Mouse (Mus musculus): ENCODE results near the gene Tfr2.
"Not testable (repeated sequence)": the region's sequence is repeated elsewhere in the genome, so short reads cannot be mapped to it uniquely, and the experiment has no call there.

The Tfr2 gene

DNA sequence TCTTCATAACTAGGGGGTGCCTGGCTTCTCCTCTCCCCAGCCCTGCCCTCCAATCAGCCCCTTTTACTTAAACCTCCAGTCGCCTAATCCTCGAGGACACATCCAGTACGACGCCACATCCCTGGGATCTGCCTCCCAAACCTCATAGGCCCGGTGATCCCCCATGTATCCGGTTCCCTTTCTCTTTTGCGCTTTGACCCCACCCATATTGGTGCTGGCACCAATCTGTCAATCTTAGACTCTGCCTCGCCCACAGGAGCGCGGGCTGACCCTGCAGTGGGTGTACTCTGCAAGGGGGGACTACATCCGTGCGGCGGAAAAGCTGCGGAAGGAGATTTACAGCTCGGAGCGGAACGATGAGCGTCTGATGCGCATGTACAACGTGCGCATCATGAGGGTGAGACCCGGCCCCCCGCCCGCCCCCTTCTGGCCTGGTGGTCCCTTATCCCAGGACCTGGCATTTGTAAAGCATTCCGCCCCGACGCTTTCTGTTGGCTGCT is 14.1 kb downstream of the Tfr2 start:
- no peak for DNase-seq (ENCODE audit: low read depth)

GRCm38 (mm10) chr5:137584976-137585375 is 15.3 kb downstream of the Tfr2 start:
- peak; percentile 46 for DNase-seq (ENCODE audit: low read depth)

DNA sequence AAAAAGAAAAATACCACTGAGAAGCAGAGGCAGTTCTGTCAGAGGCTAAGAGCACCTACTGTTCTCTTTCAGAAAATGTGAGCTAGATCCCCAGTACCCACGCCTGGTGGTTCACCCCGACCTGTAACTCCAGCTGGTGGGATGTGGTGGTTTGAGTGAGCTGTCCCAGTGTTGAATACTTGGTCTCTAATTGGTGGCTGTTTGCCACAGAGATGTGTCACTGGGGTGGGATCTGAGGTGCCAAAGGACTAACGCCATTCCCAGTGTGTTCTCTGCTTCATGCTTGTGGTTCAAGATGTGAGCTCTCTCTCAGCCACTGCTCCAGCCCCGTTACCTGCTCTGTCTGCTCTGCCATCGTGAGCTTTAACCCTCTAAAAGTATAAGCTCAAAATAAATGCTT is 20.9 kb downstream of the Tfr2 start:
- no peak for DNase-seq (ENCODE audit: low read depth)

DNA sequence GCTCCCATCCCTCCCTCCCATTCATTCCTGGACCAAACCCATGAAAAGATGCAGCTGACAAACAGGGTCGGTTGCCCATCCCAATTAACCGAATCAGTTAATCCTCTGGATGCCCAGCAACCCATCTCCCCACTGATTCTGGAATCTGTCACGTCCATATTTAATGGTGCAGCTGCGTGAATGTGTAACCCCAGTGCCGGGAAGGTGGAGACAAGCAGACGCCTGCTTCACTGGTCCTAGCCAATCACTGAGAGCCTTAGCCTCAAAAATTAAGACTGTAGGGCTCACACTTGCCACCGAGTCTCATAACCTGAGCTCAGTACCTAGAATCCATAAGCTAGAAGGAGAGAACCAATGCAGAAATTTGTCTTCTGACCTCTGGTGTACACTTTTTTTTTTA is 26.3 kb downstream of the Tfr2 start:
- DNase-seq (ENCODE audit: low read depth) = no peak

DNA sequence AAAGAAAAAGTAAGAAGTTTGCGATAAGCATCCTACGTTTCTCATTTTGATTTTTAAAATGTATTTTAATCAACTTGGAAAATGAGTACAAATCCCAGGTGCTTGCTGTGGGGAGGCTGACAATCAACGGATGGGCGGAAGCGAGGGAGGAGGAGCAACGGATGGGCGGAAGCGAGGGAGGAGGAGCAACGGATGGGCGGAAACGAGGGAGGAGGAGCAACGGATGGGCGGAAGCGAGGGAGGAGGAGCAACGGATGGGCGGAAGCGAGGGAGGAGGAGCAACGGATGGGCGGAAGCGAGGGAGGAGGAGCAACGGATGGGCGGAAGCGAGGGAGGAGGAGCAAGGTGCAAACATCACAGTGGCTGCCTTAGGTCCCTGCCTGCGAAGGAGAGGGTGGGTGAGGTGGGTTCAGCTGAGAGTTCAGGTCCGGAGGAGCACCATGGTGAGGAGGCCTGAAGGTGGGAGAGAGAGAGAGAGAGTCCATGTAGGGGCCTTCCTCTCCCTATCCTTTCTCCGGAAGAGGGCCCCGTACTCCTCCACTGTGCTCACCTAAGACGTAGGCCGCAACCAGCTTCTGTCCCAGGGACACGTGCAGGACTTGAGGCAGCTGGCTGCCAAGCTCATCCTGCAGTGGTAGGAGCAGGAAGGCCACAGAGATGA is 27.1 kb downstream of the Tfr2 start:
- no peak for DNase-seq (ENCODE audit: low read depth)

DNA sequence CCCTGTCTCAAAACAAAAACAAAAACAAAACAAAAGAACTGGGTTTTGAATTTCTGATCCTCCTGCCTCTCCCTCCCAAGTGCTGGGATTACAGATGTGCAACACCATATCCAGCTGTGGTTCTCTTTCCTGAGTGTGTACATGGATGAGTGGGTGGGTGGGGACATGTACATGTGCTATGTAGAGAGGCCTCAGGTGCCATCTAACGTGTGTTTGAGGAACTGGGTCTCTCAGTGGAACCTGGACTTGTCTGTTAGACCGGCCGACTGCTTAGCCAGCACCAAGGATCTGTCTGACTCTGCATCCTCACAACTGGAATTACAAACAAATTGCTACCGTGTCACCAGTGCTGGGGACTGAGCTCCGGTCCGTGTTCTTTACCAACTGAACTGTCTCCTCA is 28.0 kb downstream of the Tfr2 start:
- no peak for DNase-seq (ENCODE audit: low read depth)

DNA sequence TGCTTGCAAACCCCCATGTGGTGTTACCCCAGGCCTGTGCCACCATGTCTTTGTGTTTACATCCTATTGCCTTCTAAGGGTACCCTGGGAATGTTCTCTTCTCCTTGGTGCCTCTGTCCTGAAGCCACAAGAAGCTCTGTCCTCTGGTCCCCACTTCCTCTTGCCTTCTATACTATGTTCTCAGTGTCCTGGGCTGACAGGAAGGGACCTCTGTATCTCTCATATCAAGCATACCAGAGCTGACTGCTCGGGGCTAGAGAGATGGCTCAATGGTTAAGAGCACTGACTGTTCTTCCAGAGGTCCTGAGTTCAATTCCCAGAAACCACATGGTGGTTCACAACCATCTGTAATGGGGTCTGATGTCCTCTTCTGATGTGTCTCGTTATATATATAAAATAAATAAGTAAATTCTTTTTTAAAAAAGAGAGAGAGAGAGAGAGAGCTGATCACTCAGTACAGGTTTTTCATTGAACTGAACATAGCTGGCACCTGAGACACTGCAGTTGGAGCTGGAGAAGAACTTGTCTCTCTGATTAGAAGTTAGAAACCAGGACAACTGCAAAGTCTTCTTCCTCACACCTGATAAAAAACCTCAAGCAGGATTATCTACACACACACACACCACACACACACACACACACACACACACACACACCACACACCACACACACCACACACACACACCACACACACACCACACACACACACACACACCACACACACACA is 28.6 kb downstream of the Tfr2 start:
- DNase-seq (ENCODE audit: low read depth) = no peak

- DNase-seq (ENCODE audit: low read depth) = no peak
Observed at GRCm38 (mm10) chr5:137599600-137599999, 30.0 kb downstream of the Tfr2 start.

DNA sequence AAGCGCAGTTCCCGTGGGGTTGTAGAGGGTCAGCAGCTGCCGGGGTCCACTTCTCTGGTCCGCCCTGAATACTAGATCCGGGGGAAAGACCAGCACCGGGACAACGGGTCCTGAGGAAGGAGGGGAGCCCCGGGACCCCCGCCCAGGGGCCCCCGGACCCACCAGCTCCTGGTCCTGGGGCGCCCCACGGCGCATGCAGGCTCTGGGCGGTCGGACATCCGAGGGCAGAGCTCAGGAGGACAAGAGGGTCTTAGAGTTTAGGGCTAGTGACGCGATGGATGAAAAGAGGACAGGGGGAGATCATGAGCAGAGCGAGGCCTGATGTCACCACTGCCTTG is 30.6 kb downstream of the Tfr2 start:
- no peak for DNase-seq (ENCODE audit: low read depth)

DNA sequence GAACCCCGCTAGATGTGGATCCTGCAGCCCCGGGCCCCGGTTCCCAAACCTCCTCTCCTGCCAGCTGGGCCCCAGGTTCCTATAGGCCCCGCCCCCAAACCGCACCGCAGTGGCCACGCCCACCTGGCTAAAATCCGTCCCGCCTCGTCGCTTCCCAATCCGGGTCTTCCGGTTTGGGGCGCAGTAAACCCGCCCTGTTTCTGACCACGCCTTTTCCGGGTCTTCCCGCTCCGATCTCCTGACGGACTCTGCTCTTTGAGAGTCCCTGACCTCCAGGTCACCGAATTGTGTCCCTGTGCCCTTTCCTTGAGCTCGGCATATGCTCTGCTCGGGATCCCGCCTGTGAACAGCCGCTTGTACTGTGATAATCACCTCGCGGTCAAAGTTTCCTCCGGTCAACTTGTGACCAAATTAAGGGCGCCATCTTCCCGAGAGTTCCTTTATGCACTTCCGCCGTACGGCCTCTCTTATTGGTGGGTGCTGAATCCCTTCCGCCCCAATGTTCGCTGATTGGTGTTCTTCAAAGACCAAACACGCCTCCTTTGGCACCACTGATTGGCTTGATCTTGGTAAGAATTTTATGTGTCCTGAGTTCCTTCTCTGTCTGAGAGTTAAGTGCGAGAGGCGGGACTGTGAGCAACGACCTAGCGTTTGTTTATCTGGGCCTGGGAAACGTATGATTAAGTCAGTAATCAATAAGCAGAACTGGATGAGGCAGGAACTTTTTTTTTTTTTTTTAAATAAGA is 31.2 kb downstream of the Tfr2 start, which contains the start of gene Mospd3:
TSS of gene Mospd3 (minus strand) at position 440 of the 746 bp plus-strand sequence.
- DNase-seq (ENCODE audit: low read depth) = peak; percentile 98

- peak; percentile 38 for DNase-seq (ENCODE audit: low read depth)
Observed at GRCm38 (mm10) chr5:137601365-137601729, 31.7 kb downstream of the Tfr2 start.

- no peak for DNase-seq (ENCODE audit: low read depth)
Observed at GRCm38 (mm10) chr5:137607860-137608653, 38.4 kb downstream of the Tfr2 start.

DNA sequence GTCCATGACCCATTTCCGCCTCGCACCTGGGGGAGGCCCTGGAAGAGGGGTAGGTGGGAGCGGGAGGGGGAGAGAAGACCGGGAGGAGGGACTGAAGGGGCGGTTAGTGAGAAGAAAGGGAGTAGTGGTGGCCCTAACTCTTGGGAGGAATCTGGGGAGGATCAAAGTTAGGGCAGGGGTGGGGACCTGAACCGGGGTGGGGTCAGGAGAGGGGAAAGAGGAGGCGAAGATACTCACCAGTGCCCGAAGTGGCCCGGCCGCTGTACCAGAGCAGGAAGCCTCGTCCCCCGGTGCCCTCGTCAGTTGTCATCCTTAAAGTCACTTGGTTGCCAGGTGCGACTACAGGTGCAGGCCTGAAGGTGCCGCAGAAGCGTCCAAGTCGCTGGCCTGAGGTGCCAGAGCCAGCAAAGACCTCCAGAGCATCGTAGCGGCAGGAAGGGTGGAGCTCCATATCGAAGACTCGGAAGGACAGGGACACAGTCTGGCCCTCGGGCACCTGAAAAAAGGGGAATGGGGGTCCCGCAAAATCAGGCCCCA is 39.1 kb downstream of the Tfr2 start:
- DNase-seq (ENCODE audit: low read depth) = no peak

DNA sequence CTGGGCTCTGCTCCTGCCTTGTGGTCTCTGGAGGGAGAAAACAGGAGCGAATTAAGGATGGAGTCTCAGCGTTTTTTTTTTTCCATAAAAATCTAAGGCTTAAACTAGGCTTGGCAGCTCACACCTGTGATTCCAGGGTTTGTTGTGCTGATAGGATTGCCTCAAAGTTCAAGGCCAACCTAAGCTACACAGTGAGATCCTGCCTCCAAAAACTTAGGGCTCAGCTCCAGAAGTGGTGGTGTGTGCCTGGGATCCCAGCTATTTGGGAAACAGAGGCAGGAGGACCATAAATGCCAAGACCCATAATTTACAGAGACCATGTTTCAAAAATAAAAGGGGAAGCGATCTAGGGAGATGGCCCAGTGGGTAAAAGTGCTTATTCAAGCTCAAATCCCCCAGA is 39.7 kb downstream of the Tfr2 start:
- DNase-seq (ENCODE audit: low read depth) = no peak

- DNase-seq (ENCODE audit: low read depth) = no peak
Observed at GRCm38 (mm10) chr5:137610056-137610455, 40.4 kb downstream of the Tfr2 start.

DNA sequence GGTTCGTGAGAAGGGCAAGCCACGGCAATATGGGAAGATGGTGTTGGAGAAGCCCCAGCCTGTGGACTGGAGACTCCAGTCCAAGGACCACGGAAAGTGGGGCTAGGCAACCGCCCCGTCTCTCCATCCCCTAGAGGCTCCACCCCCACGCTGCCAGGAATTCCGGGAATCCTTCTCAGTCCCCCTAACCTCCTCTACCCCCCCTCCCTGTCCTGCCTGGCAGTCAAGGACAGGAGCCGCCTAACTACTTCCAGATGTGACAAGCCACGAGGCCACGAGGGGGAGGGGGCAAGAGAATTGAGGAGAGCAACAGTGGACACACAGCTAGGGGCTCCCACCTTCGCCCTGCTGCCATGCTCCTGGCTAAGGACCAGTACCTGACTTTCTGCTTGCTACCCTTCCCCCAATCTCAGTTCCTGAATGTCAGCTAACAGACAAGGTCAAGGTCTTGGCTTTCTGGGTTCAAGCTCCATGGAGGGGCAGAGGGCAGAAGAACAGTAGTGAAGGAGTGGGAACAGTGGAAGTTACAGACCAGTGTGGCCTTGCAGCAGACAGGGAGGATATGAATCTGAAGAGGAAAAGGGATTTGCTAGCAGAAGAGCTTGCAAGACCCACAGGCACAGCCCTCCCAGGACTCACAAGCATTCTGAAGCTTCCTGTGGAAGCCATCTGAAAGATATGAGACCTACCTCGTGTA is 41.1 kb downstream of the Tfr2 start:
- no peak for DNase-seq (ENCODE audit: low read depth)

- no peak for DNase-seq (ENCODE audit: low read depth)
Observed at GRCm38 (mm10) chr5:137611245-137611602, 41.6 kb downstream of the Tfr2 start.

GRCm38 (mm10) chr5:137613076-137613475 is 43.4 kb downstream of the Tfr2 start:
- DNase-seq (ENCODE audit: low read depth) = no peak

- DNase-seq (ENCODE audit: low read depth) = no peak
Observed at GRCm38 (mm10) chr5:137613550-137613949, 43.9 kb downstream of the Tfr2 start, which contains the start of gene Pcolce. Gene Pcolce, minus strand, starts transcription at chr5:137613784.

DNA sequence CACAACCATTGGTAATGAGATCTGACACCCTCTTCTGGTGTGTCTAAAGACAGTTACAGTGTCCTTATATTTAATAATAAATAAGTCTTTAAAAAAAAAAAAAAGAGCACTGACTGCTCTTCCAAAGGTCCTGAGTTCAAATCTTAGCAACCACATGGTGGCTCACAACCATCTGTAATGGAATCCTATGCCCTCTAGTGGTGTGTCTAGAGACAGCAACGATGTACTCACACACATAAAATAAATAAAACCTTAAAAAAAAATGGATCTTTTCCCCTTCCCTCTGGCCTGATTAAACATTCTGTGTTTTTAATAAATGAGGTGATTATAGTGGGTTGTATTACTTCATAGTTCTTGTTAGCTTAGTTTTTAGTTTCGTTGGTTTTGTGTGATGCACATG is 45.3 kb downstream of the Tfr2 start:
- not testable (repeated sequence) for DNase-seq (ENCODE audit: low read depth)

DNA sequence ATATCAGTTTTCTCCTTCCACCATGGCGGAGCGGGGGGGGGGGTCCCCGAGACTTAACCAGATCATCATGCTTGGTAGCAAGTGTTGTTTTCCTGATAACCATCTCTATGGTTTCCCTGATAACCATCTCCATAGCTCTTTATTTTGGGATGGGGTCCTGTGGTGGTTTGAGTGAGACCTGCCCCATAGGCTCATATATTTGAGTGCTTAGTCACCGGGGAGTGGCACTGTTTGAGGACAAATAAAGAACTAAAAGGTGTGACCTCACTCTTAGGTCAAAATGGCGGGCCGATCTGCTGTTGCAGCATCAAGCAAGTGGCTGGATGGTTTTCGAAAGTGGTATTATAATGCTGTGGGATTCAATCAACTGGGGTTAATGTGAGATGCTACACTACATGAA is 45.7 kb downstream of the Tfr2 start:
- DNase-seq (ENCODE audit: low read depth) = no peak

All from c-Kit-positive CD71-positive TER-119-negative erythroid progenitor cells, embryonic 14.5 days (primary cell).